Mouse (Mus musculus): Measurements from ENCODE around the gene Stx12. TPM values are rescaled to one million over a fixed set of nuclear protein-coding genes. Genes with fewer than 3 reads are reported as not detected.

The Stx12 gene
- total and polyA plus RNA-seq, 3 experiments, result 16.8 to 22.0 TPM; not detected in 1

DNA sequence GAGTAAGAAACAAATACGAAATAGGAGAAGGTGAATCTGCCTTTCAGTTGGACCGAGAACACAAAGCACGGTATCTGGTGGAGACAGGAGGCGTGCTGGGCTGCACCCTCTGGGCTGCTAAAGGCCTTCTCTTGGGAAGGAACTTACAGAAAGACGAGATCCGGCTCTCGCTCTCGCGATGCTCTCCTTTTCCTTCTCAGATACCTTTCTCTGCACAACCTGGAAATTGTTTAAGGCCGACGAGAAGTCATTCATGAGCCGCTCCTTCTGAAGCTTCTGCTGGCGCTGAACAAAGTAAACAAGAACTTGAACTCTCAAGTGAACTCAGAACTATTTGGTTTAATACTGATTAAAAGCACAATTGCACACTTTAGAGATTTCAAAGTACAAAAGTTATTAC lies 21.3 kb downstream of the Stx12 start:
- Histone ChIP-seq H3K79me2 (ENCODE audit: control insufficient read depth, insufficient read depth, low read length, poor library complexity) (no peaks in the 10 kb centered on the region), H3K27me3 (ENCODE audit: control insufficient read depth in 1 of 2, insufficient read depth in 2 of 2, low read length in 2 of 2) (no peaks in the 10 kb centered on the region), H3K36me3 (ENCODE audit: control insufficient read depth in 1 of 2, insufficient read depth in 2 of 2, low read length in 2 of 2) (peaks cover 2 to 15% of the 10 kb centered on the region in 2 experiments), H3K9me3 (replicated peaks; ENCODE audit: insufficient read depth, low read length) (no peaks in the 10 kb centered on the region), H3K4me1 (ENCODE audit: control insufficient read depth in 1 of 2, insufficient read depth in 2 of 2, low read length in 2 of 2) (no peaks in the 10 kb centered on the region), H3K9ac (ENCODE audit: control insufficient read depth, low read depth, low read length, poor library complexity, severe bottlenecking) (no peak overlapping the region), H3K4me3 (ENCODE audit: control insufficient read depth in 1 of 2, insufficient read depth in 1 of 2, low read depth in 2 of 2, low read length in 2 of 2) (no peak overlapping the region), H3K27ac (ENCODE audit: control insufficient read depth, low read depth, low read length) (no peak overlapping the region)
- DNase-seq (ENCODE audit: low read depth, low spot score), result no peak
- no peak for TF ChIP-seq GABPA (IDR thresholded peaks at IDR 0.05; ENCODE audit: low read depth, low read length)
- TF ChIP-seq ELF1 (IDR thresholded peaks at IDR 0.05; ENCODE audit: low read depth, low read length), result no peak
- TF ChIP-seq CHD1 (IDR thresholded peaks at IDR 0.05; ENCODE audit: low read depth, low read length), result no peak
- no peak for TF ChIP-seq POLR2AphosphoS2 (IDR thresholded peaks at IDR 0.05; ENCODE audit: low read length)
- no peak for TF ChIP-seq ZC3H11A (IDR thresholded peaks at IDR 0.05; ENCODE audit: low read depth, low read length)
- no peak for TF ChIP-seq USF2 (IDR thresholded peaks at IDR 0.05; ENCODE audit: borderline replicate concordance in 1 of 2, insufficient read depth in 1 of 2, low read depth in 1 of 2, low read length in 2 of 2)
- TF ChIP-seq MAX (IDR thresholded peaks at IDR 0.05; ENCODE audit: low read length), result no peak
- TF ChIP-seq TBP (IDR thresholded peaks at IDR 0.05; ENCODE audit: low read depth, low read length), result no peak
- no peak for TF ChIP-seq CHD2 (IDR thresholded peaks at IDR 0.05; ENCODE audit: low read length)
- TF ChIP-seq MYC (IDR thresholded peaks at IDR 0.05; ENCODE audit: low read depth, low read length), result no peak
- TF ChIP-seq KAT2A (conservative IDR thresholded peaks at IDR 0.05; ENCODE audit: low read depth, low read length), result no peak
- no peak for TF ChIP-seq NELFE (IDR thresholded peaks at IDR 0.05; ENCODE audit: low read depth, low read length)
- TF ChIP-seq MAZ (IDR thresholded peaks at IDR 0.05; ENCODE audit: low read depth, low read length), result no peak
- TF ChIP-seq RAD21 (IDR thresholded peaks at IDR 0.05; ENCODE audit: low read depth, low read length), result no peak
- no peak for TF ChIP-seq MEF2A (IDR thresholded peaks at IDR 0.05; ENCODE audit: extremely low read depth, insufficient replicate concordance, low read depth, low read length, poor library complexity, severe bottlenecking)
- no peak for TF ChIP-seq POLR2A (IDR thresholded peaks at IDR 0.05; ENCODE audit: control insufficient read depth in 1 of 2, insufficient read depth in 1 of 2, low read depth in 1 of 2, low read length in 2 of 2, poor library complexity in 1 of 2)
- no peak for TF ChIP-seq ZKSCAN1 (IDR thresholded peaks at IDR 0.05; ENCODE audit: low read depth, low read length)
- no peak for TF ChIP-seq E2F4 (IDR thresholded peaks at IDR 0.05; ENCODE audit: borderline replicate concordance, low read depth, low read length)
- TF ChIP-seq USF1 (IDR thresholded peaks at IDR 0.05; ENCODE audit: low read depth, low read length), result no peak

DNA sequence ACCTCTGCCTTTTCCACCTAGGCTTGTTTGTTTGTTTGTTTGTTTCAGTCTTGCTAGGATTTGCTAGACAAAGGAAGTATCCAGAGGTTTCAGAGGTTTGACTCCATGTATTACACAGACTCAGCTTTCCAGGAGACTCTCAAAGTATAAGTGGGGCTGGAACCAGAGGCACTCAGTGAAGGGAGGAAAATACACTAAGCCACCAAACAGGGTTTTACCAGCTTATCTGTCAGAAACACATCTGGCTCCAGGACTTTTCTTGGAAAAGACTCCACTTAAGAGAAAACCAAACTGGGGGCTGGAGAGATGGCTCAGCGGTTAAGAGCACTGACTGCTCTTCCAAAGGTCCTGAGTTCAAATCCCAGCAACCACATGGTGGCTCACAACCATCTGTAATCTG lies 23.4 kb downstream of the Stx12 start:
- Histone ChIP-seq H3K4me3 (ENCODE audit: control insufficient read depth in 1 of 2, insufficient read depth in 1 of 2, low read depth in 2 of 2, low read length in 2 of 2) (no peak overlapping the region), H3K27ac (ENCODE audit: control insufficient read depth, low read depth, low read length) (no peak overlapping the region), H3K27me3 (ENCODE audit: control insufficient read depth in 1 of 2, insufficient read depth in 2 of 2, low read length in 2 of 2) (no peaks in the 10 kb centered on the region), H3K9me3 (replicated peaks; ENCODE audit: insufficient read depth, low read length) (no peaks in the 10 kb centered on the region), H3K4me1 (ENCODE audit: control insufficient read depth in 1 of 2, insufficient read depth in 2 of 2, low read length in 2 of 2) (no peaks in the 10 kb centered on the region), H3K79me2 (ENCODE audit: control insufficient read depth, insufficient read depth, low read length, poor library complexity) (no peaks in the 10 kb centered on the region), H3K9ac (ENCODE audit: control insufficient read depth, low read depth, low read length, poor library complexity, severe bottlenecking) (no peak overlapping the region), H3K36me3 (ENCODE audit: control insufficient read depth in 1 of 2, insufficient read depth in 2 of 2, low read length in 2 of 2) (peaks cover 2 to 12% of the 10 kb centered on the region in 2 experiments)
- TF ChIP-seq ZC3H11A (IDR thresholded peaks at IDR 0.05; ENCODE audit: low read depth, low read length) (no peak), MXI1 (IDR thresholded peaks at IDR 0.05; ENCODE audit: low read depth, low read length) (no peak), MYB (IDR thresholded peaks at IDR 0.05; ENCODE audit: low read depth, low read length) (no peak), RCOR1 (IDR thresholded peaks at IDR 0.05; ENCODE audit: low read depth, low read length) (no peak), GATA1 (IDR thresholded peaks at IDR 0.05; ENCODE audit: low read depth, low read length) (no peak), POLR2AphosphoS2 (IDR thresholded peaks at IDR 0.05; ENCODE audit: low read length) (no peak), TBP (IDR thresholded peaks at IDR 0.05; ENCODE audit: low read depth, low read length) (no peak), ZMIZ1 (IDR thresholded peaks at IDR 0.05; ENCODE audit: low read depth, low read length) (no peak), MAZ (IDR thresholded peaks at IDR 0.05; ENCODE audit: low read depth, low read length) (no peak)
- no peak for DNase-seq (ENCODE audit: low read depth, low spot score)

Data from MEL (cell line).